Mouse (Mus musculus) heart, postnatal 0 days (tissue): ENCODE measurements at regions not wholly inside any gene's neighbourhood (a gene's known extent, or its start where the extent isn't known, plus 50 kb on each side); places are given as distances from the start of the nearest gene placed in this dataset.

Source experiments
- ATAC-seq: fragments of 200-750 bp; cut with Nextera tagmentation; 2 replicates; pipeline ENCODE4 v1.8.0; 2017; ENCODE audit warnings: low read depth, moderate number of reproducible peaks, moderate library complexity; ENCODE audit not compliant: insufficient read depth
- DNase-seq: peaks from one replicate; pipeline ENCODE4 v3.0.0-alpha.2; 2016; ENCODE audit warnings: low spot score
- H3K27ac ChIP-seq: fragments of 300-500 bp; sonication (generic); 2 replicates; pipeline ENCODE4 v1.5.1; 2014; ENCODE audit warnings: low read depth, mild to moderate bottlenecking
- H3K27me3 ChIP-seq: fragments of 300-500 bp; sonication (generic); 2 replicates; pipeline ENCODE4 v1.6.1; 2014; ENCODE audit warnings: low read length, mixed read lengths; ENCODE audit not compliant: control insufficient read depth, insufficient read depth
- H3K36me3 ChIP-seq: fragments of 300-500 bp; sonication (generic); replicated peaks from 2 replicates; pipeline ENCODE4 v1.6.1; 2014; ENCODE audit warnings: low read length, mixed read lengths; ENCODE audit not compliant: control insufficient read depth, insufficient read depth
- H3K4me1 ChIP-seq: fragments of 300-500 bp; sonication (generic); 2 replicates; pipeline ENCODE4 v1.6.1; 2014; ENCODE audit warnings: antibody characterized with exemption; ENCODE audit not compliant: control insufficient read depth, insufficient read depth
- H3K4me2 ChIP-seq: fragments of 300-500 bp; sonication (generic); 2 replicates; pipeline ENCODE4 v1.6.1; 2014; ENCODE audit warnings: low read depth, mild to moderate bottlenecking, low read length, moderate library complexity
- H3K4me3 ChIP-seq: fragments of 300-500 bp; sonication (generic); 2 replicates; pipeline ENCODE4 v1.5.1; 2014; ENCODE audit warnings: low read depth, low read length
- H3K9ac ChIP-seq: fragments of 300-500 bp; sonication (generic); replicated peaks from 2 replicates; pipeline ENCODE4 v1.6.1; 2014; ENCODE audit warnings: low read depth, low read length, mixed read lengths
- H3K9me3 ChIP-seq: fragments of 300-500 bp; sonication (generic); replicated peaks from 2 replicates; pipeline ENCODE4 v1.6.1; 2016; ENCODE audit warnings: low read length; ENCODE audit not compliant: control insufficient read depth
- CTCF ChIP-seq: IDR thresholded peaks from 2 replicates; pipeline ENCODE4 v1.5.1; 2016; ENCODE audit warnings: antibody characterized with exemption, control low read depth, low read depth
- EP300 ChIP-seq: IDR thresholded peaks from 2 replicates; pipeline ENCODE4 v1.6.1; 2016; ENCODE audit warnings: antibody characterized with exemption, low read depth
- WGBS: fragments of 180-500 bp; shearing (Covaris S2); extraction: QIAGEN DNeasy Blood & Tissue Kit; methylation state at CpG from one replicate; pipeline ENCODE4 v1.1.7; 2014; 5-methylcytosine and 5-hydroxymethylcytosine counted together

DNA sequence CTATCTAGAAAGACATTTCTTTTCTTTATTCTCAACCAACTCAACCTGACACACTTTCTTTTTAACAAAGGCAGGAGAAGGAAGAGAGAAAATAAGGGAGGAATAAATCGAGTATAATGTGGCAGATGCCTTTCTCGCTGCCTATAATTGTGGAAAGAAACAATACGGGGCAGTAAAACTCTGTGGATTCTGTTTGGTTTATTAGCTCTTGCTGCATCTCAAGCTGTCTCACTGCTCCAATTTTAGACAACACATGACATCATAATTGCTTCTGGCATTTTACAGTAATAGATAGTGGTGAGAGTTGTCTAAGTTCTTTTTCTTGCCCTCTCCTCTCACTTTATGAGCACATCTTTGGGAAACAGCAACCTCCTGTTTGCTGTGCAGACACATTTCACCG lies 359.2 kb downstream of the Stim2 start:
- ATAC-seq: no peak
- WGBS: 71% methylated on average over 4 of the region's 4 CpGs

DNA sequence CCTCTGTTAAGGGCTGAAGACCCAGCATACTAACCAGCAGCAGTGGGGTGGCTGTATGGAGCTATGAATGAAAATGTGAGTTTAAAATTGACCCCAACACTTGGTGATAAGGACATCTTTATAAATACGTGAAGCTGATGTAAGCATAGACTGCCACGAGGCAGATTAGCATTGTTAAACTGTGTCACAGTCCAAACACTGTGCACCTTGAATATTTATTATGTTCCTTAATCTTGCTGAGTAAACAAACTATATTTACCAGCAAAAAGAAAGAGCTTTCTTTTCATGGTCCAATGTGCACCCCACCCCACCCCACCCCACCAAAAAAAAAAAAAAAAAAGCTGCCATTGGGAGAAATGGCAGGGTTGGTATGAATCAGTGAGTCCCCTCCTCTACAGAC lies 359.9 kb downstream of the Stim2 start:
- Histone ChIP-seq H3K4me3 (no peak overlapping the region), H3K27me3 (no peaks in the 10 kb centered on the region), H3K4me1 (no peaks in the 10 kb centered on the region), H3K4me2 (no peak overlapping the region), H3K27ac (no peak overlapping the region), H3K36me3 (no peaks in the 10 kb centered on the region), H3K9ac (no peak overlapping the region), H3K9me3 (no peaks in the 10 kb centered on the region)
- DNase-seq (no peak), ATAC-seq (no peak)
- TF ChIP-seq EP300 (no peak), CTCF (no peak)
- 47% methylated on average over 2 of the region's 2 CpGs for WGBS

More for the DNA sequence above, 359.2 kb downstream of the Stim2 start:
- no peak overlapping the region for H3K9ac ChIP-seq
- no peaks in the 10 kb centered on the region for H3K9me3 ChIP-seq
- no peaks in the 10 kb centered on the region for H3K36me3 ChIP-seq
- no peaks in the 10 kb centered on the region for H3K27me3 ChIP-seq
- H3K4me1 ChIP-seq: no peaks in the 10 kb centered on the region
- no peak for DNase-seq
- no peak for TF ChIP-seq EP300
- H3K27ac ChIP-seq: no peak overlapping the region
- no peak overlapping the region for H3K4me2 ChIP-seq
- no peak overlapping the region for H3K4me3 ChIP-seq
